Mouse (Mus musculus) thymus, adult 2 months (tissue): ENCODE measurements around the gene Atp8a2. TPM values are rescaled to one million over a fixed set of nuclear protein-coding genes. Genes with fewer than 3 reads are reported as not detected.

Experiments
- DNase-seq: peaks from one replicate; pipeline ENCODE4 v3.0.0; 2021
- H3K27ac ChIP-seq: fragments of 200-500 bp; 2 replicates; pipeline ENCODE4 v1.5.1; 2012; ENCODE audit warnings: low read length, control low read depth; ENCODE audit not compliant: control insufficient read depth, insufficient read depth
- H3K27me3 ChIP-seq: fragments of 200-500 bp; 2 replicates; pipeline ENCODE4 v1.6.1; 2012; ENCODE audit warnings: mild to moderate bottlenecking, low read length, moderate library complexity, mixed read lengths; ENCODE audit not compliant: control insufficient read depth, insufficient read depth
- H3K36me3 ChIP-seq: fragments of 200-500 bp; 2 replicates; pipeline ENCODE4 v1.6.1; 2012; ENCODE audit warnings: mild to moderate bottlenecking, low read length, moderate library complexity; ENCODE audit not compliant: control insufficient read depth, insufficient read depth
- H3K4me1 ChIP-seq: fragments of 200-500 bp; replicated peaks from 2 replicates; pipeline ENCODE4 v1.6.1; 2012; ENCODE audit warnings: low read length; ENCODE audit not compliant: control insufficient read depth, insufficient read depth
- H3K4me3 ChIP-seq: fragments of 200-500 bp; 2 replicates; pipeline ENCODE4 v1.5.1; 2012; ENCODE audit warnings: mild to moderate bottlenecking, low read length, control low read depth, moderate library complexity; ENCODE audit not compliant: control insufficient read depth, insufficient read depth
- CTCF ChIP-seq: fragments of 200-500 bp; IDR thresholded peaks from 2 replicates; pipeline ENCODE4 v1.5.1; 2012; ENCODE audit warnings: mild to moderate bottlenecking, control low read depth, low read length, moderate library complexity, borderline replicate concordance; ENCODE audit not compliant: control insufficient read depth, poor library complexity, insufficient read depth; ENCODE audit errors: extremely low read depth
- POLR2A ChIP-seq: fragments of 200-500 bp; IDR thresholded peaks from 2 replicates; pipeline ENCODE4 v1.6.1; 2012; ENCODE audit warnings: mild to moderate bottlenecking, low read length, control low read depth, moderate library complexity; ENCODE audit not compliant: control insufficient read depth, poor library complexity, insufficient read depth; ENCODE audit errors: extremely low read depth
- WGBS: fragments of 180-500 bp; shearing (Covaris S2); methylation state at CpG from one replicate; pipeline ENCODE4 v1.1.7; 2018; 5-methylcytosine and 5-hydroxymethylcytosine counted together
- polyA plus RNA-seq: library from polyadenylated mRNA; depleted of rRNA; stranded (reverse); fragments of >200 nt; gene quantifications from 2 replicates; pipeline ENCODE4 v1.2.3, GENCODE M21; 2012

Gene Atp8a2
- polyA plus RNA-seq, 1 experiment, result 0.38 TPM

GRCm38 (mm10) chr14:59966981-59967380 lies 230.0 kb downstream of the Atp8a2 start:
- 97% methylated on average over 4 of the region's 4 CpGs for WGBS
- no peak overlapping the region for H3K4me3 ChIP-seq
- TF ChIP-seq CTCF (no peak), POLR2A (no peak)
- no peaks in the 10 kb centered on the region for H3K36me3 ChIP-seq
- H3K27ac ChIP-seq, result no peak overlapping the region
- DNase-seq, result no peak
- no peaks in the 10 kb centered on the region for H3K27me3 ChIP-seq
- no peaks in the 10 kb centered on the region for H3K4me1 ChIP-seq

- Histone ChIP-seq H3K27me3 (no peaks in the 10 kb centered on the region), H3K4me1 (no peaks in the 10 kb centered on the region), H3K36me3 (no peaks in the 10 kb centered on the region), H3K27ac (no peak overlapping the region), H3K4me3 (no peak overlapping the region)
- TF ChIP-seq CTCF, result no peak
- TF ChIP-seq POLR2A, result no peak
- DNase-seq, result no peak
- 88% methylated on average over 5 of the region's 5 CpGs for WGBS
Observed at GRCm38 (mm10) chr14:59964569-59964968, 232.4 kb downstream of the Atp8a2 start.

- Histone ChIP-seq H3K27ac (no peak overlapping the region), H3K36me3 (no peaks in the 10 kb centered on the region), H3K4me1 (no peaks in the 10 kb centered on the region), H3K27me3 (no peaks in the 10 kb centered on the region), H3K4me3 (no peak overlapping the region)
- WGBS, result 73% methylated on average over 9 of the region's 9 CpGs
- TF ChIP-seq POLR2A (no peak), CTCF (no peak)
- no peak for DNase-seq
Observed at GRCm38 (mm10) chr14:59960961-59961360, 236.0 kb downstream of the Atp8a2 start.

GRCm38 (mm10) chr14:59960214-59960890 lies 236.6 kb downstream of the Atp8a2 start:
- no peak overlapping the region for H3K27ac ChIP-seq
- DNase-seq, result no peak
- H3K4me3 ChIP-seq, result no peak overlapping the region
- TF ChIP-seq CTCF, result no peak
- no peaks in the 10 kb centered on the region for H3K4me1 ChIP-seq
- no peaks in the 10 kb centered on the region for H3K36me3 ChIP-seq
- H3K27me3 ChIP-seq, result no peaks in the 10 kb centered on the region
- 93% methylated on average over 9 of the region's 9 CpGs for WGBS

- no peak for TF ChIP-seq CTCF
- TF ChIP-seq POLR2A, result no peak
- Histone ChIP-seq H3K4me1 (no peaks in the 10 kb centered on the region), H3K27me3 (no peaks in the 10 kb centered on the region), H3K36me3 (no peaks in the 10 kb centered on the region), H3K27ac (no peak overlapping the region), H3K4me3 (no peak overlapping the region)
- DNase-seq, result no peak
- WGBS, result 89% methylated on average over 8 of the region's 8 CpGs
Observed at GRCm38 (mm10) chr14:59959723-59960122, 237.3 kb downstream of the Atp8a2 start.

- no peak overlapping the region for H3K27ac ChIP-seq
- DNase-seq, result no peak
- TF ChIP-seq CTCF (no peak), POLR2A (no peak)
- H3K4me3 ChIP-seq, result no peak overlapping the region
- H3K27me3 ChIP-seq, result no peaks in the 10 kb centered on the region
- 86% methylated on average over 5 of the region's 5 CpGs for WGBS
- no peaks in the 10 kb centered on the region for H3K4me1 ChIP-seq
- H3K36me3 ChIP-seq, result no peaks in the 10 kb centered on the region
Observed at GRCm38 (mm10) chr14:59949983-59950382, 247.0 kb downstream of the Atp8a2 start.

- peak; percentile 82 for DNase-seq
- H3K27me3 ChIP-seq, result no peaks in the 10 kb centered on the region
- H3K36me3 ChIP-seq, result no peaks in the 10 kb centered on the region
- TF ChIP-seq POLR2A, result no peak
- TF ChIP-seq CTCF, result peak; percentile 71; the same call in 1 of the 2 replicates
- 15% methylated on average over 7 of the region's 7 CpGs for WGBS
- no peak overlapping the region for H3K27ac ChIP-seq
- H3K4me1 ChIP-seq, result no peaks in the 10 kb centered on the region
- no peak overlapping the region for H3K4me3 ChIP-seq
Observed at GRCm38 (mm10) chr14:59942864-59943611, 253.9 kb downstream of the Atp8a2 start.
